Mouse (Mus musculus): ENCODE measurements around the gene Gzmm.

Gzmm gene

DNA sequence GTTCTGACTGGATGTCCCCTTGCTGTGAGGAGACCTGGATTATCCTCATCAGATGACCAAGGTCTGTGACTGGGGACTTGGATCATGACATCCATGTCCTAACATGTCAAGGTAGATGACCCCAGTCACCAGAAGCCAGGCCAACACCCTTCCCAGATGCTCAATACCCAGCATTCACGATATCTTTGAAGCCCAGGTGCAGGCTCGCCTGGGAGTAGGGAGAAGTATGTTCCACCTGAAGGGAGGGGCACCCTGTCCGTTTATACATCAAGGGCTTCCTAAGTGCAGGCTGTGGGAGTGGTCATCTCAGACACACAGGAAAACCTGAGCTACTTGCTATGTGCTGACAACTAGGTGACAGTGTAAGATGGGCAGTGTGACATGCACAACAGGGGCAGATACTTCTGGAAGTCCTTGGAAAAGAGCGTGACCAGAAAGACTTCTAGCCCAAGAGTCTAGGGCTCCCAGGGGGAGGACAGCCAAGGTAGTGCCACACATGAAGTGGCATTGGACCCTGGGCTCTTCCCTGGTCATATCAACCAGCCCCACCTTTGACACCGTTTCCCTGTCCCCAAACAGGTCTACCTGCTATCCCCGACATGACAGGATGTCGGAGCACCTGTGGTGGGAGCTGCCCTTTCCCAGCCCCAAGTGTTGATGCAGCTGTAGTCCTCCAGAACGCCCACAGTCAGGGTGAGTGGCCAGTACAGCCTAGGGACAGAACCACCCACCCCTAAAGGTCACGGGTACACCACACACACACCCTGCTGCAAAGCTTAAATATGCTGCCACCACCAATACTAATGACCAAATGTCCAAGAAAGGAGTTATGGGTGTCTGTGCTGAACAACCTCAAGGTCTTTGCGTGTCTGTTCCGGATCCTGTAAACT lies 8.0 kb upstream of the Gzmm start:
- peak in 1 of 2 experiments; percentile 17 for DNase-seq (ENCODE audit: low spot score in 2 of 2)

DNA sequence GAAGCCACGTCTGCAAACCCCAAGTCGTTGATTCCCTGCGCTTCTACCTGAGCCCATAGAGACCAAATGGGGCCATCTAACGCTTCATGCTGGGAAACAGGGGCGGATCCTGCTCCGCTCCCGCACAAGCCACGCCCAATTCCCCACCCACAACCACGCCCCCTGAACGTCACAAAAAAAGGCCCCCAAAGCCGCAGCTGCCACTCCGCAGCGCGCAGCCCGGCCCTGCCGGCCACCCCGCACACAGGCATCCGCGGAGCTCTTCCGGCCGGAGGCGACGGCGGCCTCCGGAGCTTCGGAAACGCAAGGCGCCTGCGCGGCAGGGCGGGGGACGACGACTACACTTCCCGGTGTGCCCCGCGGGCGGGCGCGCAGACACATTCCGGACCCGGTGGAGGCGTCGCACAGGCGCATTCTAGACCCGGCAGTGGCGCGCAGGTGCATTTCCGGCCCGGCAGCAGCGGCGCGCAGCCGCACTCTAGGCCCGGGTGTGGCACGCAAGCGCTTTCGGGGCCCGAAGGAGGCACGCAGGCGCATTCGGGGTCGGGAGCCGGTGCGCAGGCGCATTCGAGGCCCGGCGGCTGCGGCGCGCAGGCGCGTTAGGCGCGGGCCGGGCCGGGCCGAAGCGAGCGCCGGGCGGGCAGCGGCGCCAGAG lies 7.1 kb upstream of the Gzmm start, which contains the start of gene Cdc34:
TSS of gene Cdc34 (plus strand) at position 605 of the 655 bp plus-strand sequence.
- DNase-seq (ENCODE audit: low spot score in 2 of 2), result peak; percentile 99

DNA sequence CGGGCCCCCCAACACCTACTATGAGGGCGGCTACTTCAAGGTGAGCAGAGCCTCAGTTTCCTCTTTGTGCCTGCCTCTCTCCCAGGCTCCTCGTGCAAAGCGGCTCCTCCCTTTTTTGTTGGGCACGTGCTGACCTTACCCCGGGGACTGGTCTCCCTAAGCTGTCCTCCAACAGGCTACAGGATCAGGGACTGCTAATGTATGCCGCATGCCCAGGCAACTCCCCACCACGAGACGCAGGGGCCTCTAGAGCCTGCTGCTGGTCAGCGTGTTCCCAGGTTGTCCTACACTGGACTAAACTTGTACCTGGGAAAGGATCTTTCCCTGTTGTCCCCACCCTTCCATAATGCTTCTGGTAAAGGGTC lies 6.3 kb upstream of the Gzmm start:
- DNase-seq (ENCODE audit: low spot score in 2 of 2), result no peak

DNA sequence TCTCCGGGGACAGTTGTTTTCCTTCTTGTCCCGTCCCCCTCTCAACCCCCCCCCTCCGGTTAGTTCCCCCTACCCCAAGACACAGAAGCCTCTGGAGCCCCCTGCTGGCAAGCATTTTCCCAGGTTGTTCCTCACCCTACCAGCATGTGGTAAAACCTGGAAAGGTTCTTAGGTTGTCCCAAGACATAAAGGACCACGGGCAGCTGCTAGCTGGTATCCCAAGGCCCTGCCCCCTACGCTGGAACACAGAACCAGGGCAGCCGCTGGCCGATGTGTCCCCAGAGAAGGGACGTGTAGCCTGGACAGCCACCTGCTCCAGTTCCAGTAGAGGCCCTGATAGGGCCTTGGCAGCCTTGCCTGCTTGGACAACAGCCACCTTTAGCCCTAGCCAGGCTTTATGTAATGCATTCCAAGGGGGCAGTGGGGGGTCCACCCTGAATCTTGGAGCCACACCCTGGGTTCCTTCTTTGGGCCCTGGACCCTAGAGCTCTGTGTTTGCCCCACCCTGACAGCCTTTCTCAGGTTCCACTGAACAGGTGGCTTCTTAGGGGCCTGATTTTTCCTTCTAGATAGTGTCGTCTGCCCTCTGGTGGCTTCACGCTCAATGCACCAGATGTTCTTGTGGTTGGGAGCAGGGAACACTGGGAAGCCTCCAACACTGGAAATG lies 5.8 kb upstream of the Gzmm start:
- DNase-seq (ENCODE audit: low spot score in 2 of 2), result peak; percentile 52 to 58

DNA sequence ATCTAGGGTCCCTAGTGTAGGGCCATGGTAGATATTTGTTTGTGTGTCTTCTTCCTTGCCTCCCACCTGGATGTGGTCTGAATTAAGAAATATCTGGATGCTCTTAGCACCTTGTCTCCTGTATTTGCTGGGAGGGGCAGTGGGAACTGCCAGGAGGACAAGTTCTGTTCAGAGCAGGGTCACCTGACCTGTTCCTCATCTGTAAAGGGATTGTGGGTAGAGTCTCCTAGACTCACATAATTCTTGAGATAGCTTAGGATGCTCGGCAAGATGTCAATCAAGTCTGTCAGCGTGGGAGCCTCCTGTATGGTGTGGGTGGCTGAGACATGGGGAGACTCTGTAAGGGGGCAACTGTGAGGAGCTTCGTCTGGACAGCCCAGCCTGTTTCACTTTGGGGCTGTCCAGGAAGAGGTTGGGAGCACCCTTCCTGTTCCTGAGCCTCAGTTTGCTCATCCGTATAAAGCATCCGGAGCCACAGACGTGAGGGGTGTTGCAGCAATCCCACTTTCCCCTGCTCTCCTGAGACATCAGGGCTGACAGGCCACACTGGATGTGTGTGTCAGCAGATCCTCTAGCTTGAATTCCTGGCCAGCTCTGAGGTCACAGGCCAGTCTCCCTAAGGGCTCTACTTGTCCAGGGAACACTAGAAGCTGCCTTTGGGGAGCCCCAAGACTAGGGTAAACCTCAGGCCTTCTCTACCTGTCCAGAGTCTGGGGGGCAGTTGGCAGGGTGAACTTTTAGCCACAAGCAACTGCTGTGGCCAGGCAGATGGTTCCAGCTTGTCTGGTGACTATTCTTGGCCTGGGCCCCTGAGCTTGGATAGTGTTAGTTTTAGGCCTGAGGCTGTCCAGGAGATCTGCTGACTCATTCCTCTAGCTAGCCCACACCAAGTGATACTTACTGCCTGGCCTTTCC lies 4.8 kb upstream of the Gzmm start:
- DNase-seq (ENCODE audit: low spot score in 2 of 2), result no peak

DNA sequence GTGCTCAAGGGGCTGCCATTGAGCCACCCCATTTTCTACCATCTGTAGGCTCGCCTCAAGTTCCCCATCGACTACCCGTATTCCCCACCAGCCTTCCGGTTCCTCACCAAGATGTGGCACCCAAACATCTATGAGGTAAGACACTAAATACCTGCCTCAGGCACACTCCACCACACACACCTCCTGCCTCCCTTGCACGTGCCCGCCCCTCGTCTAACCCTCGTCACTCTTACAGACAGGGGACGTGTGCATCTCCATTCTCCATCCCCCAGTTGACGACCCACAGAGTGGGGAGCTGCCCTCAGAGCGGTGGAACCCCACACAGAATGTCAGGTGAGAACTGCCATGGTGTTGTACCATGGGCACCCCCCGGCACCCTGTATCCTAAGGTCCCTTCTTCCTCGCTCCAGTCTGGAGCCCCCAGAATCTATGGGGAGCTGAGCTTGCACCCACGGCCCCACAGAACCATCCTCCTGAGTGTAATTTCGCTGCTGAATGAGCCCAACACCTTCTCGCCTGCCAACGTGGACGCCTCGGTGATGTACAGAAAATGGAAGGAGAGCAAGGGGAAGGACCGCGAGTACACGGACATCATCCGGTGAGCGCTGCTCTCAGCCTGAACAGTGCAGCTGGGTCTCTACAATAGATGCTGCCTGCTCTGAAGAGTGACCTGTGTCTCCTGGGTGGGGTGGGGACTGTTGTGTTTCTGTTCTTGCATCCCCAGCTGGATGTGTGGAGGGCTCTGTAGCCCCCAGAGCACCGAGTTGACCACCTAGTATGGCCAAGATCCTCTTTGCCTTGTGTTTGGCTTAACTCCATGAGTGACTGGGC lies 3.8 kb upstream of the Gzmm start:
- DNase-seq (ENCODE audit: low spot score in 2 of 2), result no peak

DNA sequence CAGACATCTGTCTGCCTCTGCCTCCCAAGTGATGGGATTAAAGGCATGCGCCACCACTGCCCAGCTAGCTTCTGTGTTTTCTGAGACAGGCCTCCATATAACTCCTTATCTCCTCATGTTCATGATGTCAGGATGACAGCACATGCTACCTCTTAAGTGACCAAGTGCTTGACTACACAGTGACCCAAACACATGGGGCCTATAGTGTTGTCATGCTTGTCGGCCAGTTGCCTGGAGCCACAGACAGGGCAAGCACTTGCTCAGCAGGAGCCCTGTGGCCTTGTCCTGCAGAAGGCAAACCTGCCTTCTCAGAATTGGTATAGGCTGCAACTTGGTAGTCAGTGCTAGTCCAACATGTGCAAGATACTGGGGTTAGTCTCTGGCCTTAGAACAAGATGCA lies 2.6 kb upstream of the Gzmm start:
- no peak for DNase-seq (ENCODE audit: low spot score in 2 of 2)

DNA sequence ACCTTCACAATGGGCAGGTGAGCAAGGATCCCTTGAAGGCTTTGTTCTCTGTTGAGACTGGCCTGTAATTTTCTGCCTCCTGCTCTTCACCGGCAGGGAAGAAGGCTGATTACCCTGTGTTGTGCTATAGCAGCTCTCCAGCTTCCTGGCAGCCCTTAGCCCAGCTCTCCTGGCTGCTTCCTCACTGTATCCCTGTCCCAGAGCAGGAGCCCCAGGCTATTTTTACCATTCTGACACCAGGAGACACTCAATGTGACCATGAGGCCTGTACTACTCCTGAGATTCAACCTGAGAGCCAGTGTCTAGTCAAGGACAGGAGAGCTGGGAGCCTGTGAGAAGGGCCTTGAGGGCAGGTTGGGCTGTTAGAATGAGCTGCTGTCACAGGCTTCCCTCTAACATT lies 2.1 kb upstream of the Gzmm start:
- no peak for DNase-seq (ENCODE audit: low spot score in 2 of 2)

DNA sequence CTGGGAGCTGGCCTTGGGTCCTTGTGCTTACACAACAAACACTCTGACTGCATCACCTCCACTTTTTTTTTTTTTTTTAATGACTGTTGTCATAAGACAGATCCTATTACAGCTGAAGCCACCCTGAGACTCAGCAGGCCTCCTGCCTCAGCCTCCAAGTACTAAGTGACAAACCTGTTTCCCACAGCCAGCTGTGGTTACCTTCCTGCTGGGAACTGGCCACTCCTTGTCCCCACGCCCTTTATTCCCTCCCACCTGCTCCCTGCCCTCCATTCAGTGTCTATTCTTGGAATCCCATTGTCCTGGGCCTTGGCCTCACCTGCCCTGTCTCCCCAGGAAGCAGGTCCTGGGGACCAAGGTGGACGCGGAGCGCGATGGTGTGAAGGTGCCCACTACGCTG lies 1.3 kb upstream of the Gzmm start:
- DNase-seq (ENCODE audit: low spot score in 2 of 2), result no peak

DNA sequence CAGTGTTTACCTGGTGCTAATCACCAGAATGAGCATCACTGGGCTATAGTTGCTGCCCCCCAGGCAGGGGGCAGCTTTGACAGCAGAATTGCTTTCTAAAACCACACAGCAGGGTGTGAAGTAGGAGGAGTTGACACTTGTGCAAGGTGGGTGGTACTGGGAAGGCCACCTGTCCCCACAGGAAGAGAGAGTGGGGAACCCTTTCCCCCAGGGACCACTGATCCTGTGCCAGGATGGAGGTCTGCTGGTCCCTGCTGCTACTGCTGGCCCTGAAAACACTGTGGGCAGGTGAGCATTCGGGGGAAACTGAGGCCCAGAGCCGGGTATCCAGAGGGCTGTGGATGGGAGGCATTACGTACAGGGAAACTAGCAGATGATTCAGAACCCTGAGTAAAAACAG lies 358 bp downstream of the Gzmm start:
- no peak for DNase-seq (ENCODE audit: low spot score in 2 of 2)

DNA sequence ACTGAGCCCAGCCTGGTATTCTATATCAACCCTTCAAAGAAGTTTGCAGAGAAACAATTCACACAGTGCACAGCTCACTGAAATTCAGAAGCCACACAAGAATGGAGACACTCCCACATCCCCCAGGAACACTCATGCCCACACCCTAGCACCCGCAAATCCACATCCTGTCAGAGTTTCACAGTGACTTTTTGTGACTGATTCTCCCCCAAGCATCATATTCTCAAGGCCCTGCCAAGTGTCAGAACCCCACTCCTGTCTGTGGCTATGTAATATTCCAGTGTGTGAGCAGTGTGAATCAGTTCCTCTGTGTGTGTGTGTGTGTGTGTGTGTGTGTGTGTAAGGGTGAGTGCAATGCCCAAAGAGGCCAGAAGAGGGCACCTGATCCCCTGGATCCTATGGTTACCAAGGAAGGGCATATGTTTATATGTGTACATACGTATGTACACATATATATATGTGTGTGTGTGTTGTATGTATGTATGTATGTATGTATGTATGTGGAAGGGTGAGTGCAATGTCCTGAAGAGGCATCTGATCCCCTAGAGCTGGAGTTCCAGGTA lies 3.2 kb downstream of the Gzmm start:
- DNase-seq (ENCODE audit: low spot score in 2 of 2), result no peak

DNA sequence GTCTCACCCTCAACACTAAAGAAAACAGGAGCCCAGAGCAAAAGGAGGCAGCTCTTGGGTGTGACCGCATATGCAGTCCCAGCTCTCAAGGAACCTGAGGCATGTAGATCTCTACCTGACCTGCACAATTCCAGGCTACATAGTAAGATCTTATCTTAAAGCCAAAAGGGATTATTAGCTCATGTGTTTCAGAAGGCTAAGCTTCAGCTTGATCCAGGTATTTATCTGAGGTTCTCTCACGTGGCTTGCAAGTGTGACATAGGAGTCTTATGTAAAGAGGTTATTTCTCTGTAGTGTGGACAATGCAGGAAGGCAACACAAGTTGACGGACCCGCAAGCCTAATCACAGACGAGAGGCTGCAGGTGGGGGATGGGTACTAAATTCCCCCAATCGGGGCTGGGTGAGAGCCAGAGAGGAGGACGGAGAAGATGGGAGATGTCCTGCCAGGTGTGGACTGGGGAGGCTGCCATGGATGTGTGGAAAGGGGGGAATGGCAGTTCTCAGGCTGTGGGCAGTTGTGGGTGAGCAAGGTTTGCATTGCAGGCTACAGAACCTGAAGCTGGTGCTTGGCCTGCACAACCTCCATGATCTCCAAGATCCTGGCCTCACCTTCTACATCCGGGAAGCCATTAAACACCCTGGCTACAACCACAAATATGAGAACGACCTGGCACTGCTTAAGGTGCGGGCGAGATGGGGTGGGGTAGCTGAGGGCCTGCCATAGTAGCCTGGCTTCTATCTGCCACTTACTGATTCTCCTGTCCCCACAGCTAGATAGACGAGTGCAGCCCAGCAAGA lies 5.0 kb downstream of the Gzmm start:
- no peak for DNase-seq (ENCODE audit: low spot score in 2 of 2)

DNA sequence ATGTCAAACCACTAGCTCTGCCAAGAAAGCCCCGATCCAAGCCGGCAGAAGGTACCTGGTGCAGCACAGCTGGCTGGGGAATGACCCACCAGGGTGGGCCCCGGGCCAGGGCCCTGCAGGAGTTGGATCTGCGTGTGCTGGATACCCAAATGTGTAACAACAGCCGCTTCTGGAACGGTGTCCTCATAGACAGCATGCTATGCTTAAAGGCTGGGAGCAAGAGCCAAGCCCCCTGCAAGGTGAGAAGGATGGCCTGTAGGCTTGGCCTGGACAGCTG lies 5.5 kb downstream of the Gzmm start:
- no peak for DNase-seq (ENCODE audit: low spot score in 2 of 2)

DNA sequence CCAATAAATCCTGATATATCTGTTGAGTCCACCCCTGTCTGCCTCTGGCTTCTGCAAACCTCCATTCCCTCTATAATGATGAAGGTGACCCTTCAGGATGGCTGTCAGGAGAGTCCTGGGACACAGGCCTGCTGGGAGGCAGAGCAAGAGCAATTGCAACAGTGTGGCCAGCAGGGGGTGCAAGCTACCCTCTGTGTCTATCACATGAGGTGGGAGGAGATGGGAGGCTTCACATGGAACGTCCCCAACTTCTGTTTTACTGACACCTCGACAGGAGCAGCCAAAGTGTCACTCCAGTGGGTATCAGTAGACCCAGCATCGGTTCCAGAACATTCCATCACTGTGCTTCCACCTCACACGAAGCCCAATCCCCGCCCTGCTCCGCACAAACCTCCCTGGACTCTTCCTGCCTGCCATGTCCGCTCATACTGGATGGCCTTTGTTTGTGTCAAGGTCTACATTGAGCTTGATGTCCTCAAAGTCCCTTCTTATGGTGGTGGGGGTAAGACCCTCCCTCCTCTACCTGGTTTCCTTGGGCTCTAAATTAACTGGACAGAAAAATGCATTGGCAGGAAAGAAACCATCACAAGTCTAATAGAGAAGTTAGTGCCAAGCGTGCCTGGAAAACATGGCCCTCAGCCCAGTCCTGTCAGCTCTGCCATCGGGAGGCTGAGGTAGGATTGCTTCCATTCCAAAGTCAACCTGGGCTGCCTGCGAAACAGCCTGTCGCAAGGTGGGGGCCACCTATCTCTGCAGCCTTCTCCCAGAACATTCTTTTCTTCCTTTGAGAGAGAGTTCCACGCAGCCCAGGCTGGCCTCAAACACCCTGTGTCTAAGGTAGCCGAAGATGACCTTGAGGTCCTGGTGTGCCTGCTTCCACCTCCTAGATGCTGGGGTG lies 6.7 kb downstream of the Gzmm start:
- DNase-seq (ENCODE audit: low spot score in 2 of 2), result peak; percentile 57 to 74

DNA sequence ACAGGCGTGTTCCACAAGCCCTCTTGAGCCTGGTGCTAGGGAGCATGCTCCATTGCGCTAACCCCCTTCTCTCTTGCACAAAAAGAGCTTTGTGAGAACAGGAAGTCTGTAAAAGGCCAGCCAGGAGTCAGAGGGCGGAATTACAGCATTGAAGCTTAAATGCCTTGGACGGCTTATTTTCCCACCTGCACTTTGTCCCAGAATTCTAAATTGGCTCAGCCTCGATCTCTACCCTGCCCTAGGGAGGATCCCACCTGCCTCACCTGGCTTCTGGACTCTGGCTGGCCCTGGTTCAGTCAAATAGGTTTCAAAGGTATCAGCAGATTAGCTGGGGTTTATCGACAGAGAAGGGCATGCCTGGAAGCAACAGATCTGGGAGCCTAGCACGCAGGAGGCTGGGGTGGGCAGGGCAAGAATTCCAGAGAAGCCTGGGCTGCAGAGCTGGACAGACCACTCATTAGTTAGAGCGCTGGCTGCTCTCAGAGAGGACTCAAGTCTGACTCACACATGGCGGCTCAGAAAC lies 7.4 kb downstream of the Gzmm start:
- no peak for DNase-seq (ENCODE audit: low spot score in 2 of 2)

DNA sequence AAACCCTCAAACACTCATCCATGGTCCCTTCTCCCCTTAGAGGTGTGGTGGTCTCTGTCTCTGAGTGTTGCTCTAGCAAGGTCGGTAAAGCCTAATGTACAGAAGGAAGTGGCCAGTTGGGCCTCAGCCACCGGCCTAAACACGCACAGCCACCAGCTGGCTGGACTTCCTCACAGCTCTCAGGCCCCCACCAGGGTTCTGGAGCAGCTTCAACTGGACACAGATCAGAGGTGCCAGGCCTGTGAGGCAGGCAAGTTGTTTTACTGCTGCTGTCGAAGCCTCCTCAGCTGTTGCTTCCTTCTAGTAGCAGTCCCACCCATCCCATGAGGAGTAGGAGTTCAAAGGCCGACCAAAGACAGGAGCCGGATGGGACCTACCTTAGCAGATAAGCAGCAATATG lies 9.1 kb downstream of the Gzmm start:
- no peak for DNase-seq (ENCODE audit: low spot score in 2 of 2)

DNA sequence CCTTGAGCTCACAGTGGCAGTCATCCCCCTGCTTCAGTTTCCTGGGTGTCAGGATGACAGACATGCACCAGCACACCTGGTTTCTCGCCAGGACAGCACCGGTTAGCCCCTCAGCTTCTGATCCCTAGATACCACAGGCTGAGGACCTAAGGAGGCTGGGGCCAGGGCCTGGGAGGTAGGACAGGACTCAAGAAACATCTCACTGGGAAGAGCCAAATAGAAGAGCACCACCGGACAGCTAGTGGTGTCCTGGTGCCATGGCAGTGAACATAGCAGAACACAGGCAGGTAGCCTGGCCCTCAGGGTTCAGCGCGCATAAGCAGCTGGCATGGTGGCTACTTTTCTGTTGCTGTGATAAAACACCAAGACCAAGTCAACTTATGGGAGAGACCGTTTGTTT lies 9.6 kb downstream of the Gzmm start:
- DNase-seq (ENCODE audit: low spot score in 2 of 2), result no peak

DNA sequence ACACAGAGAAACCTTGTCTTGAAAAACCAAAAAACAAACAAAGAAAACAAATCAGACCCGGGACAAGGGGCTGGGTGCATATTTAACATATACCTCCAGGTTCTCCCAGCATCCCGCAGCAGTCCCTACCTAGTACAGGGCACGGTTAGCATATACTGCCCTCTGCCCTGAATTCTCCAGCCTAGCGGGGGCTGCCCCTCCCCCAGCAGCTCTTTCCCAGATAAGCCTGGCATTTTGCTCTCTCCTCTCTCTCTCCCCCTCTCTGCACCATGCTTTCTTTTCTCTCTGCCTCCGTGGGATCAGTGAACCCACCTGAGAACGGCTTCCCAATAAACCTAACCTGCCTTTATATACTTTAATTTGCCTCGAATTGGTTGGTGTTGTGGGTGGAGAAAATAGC lies 11.9 kb downstream of the Gzmm start:
- no peak for DNase-seq (ENCODE audit: low spot score in 2 of 2)

Data from right cerebral cortex, adult 2 months (tissue).